Mouse (Mus musculus): ENCODE data around the gene Iqch. TPM values are rescaled to one million over a fixed set of nuclear protein-coding genes. Genes with fewer than 3 reads are reported as not detected.

Iqch gene
- polyA plus RNA-seq, 1 experiment, result not detected

GRCm38 (mm10) chr9:63523937-63524253 lies 78.4 kb downstream of the Iqch start:
- H3K4me1 ChIP-seq (ENCODE audit: control insufficient read depth, insufficient read depth, insufficient read length, low read length), result no peaks in the 10 kb centered on the region
- 90% methylated on average over 2 of the region's 2 CpGs for WGBS
- no peak for TF ChIP-seq CTCF (IDR thresholded peaks at IDR 0.05; ENCODE audit: extremely low read depth, insufficient read length, insufficient replicate concordance, low read depth, low read length)
- no peak for TF ChIP-seq POLR2A (IDR thresholded peaks at IDR 0.05; ENCODE audit: low read depth, low read length)
- H3K27ac ChIP-seq (ENCODE audit: insufficient read depth, low read depth, low read length), result no peak overlapping the region
- H3K4me3 ChIP-seq (ENCODE audit: low read depth, low read length), result no peak overlapping the region
- H3K36me3 ChIP-seq (ENCODE audit: control insufficient read depth, insufficient read depth, low read length), result no peaks in the 10 kb centered on the region
- H3K27me3 ChIP-seq (ENCODE audit: control insufficient read depth, insufficient read depth, low read length), result no peaks in the 10 kb centered on the region

GRCm38 (mm10) chr9:63523251-63523936 lies 78.9 kb downstream of the Iqch start:
- TF ChIP-seq POLR2A (IDR thresholded peaks at IDR 0.05; ENCODE audit: low read depth, low read length), result no peak
- TF ChIP-seq CTCF (IDR thresholded peaks at IDR 0.05; ENCODE audit: extremely low read depth, insufficient read length, insufficient replicate concordance, low read depth, low read length), result no peak
- H3K4me3 ChIP-seq (ENCODE audit: low read depth, low read length), result no peak overlapping the region
- H3K27me3 ChIP-seq (ENCODE audit: control insufficient read depth, insufficient read depth, low read length), result no peaks in the 10 kb centered on the region
- H3K36me3 ChIP-seq (ENCODE audit: control insufficient read depth, insufficient read depth, low read length), result no peaks in the 10 kb centered on the region
- 87% methylated on average over 14 of the region's 14 CpGs for WGBS
- no peak overlapping the region for H3K27ac ChIP-seq (ENCODE audit: insufficient read depth, low read depth, low read length)
- no peaks in the 10 kb centered on the region for H3K4me1 ChIP-seq (ENCODE audit: control insufficient read depth, insufficient read depth, insufficient read length, low read length)

DNA sequence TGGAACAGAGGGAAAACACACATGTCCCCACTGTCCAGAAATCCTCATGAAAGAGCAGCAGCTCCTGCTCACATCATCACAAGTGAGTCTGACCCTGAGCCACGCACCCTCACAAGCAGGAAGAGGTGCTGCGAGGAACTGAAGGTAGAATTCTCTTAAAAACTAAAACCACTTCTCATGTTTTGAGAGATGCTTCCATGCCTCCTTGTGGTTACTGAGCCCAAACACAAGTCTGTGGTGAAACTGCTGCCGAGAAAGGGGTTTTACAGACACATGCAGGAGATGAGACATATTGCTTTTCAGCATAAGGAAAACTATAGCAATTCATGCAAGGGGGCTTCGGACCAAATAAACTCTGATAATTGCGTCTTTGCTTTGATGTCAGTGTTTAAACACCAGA lies 89.4 kb downstream of the Iqch start:
- Histone ChIP-seq H3K4me1 (ENCODE audit: control insufficient read depth, insufficient read depth, insufficient read length, low read length) (no peaks in the 10 kb centered on the region), H3K36me3 (ENCODE audit: control insufficient read depth, insufficient read depth, low read length) (no peaks in the 10 kb centered on the region), H3K27ac (ENCODE audit: insufficient read depth, low read depth, low read length) (no peak overlapping the region), H3K4me3 (ENCODE audit: low read depth, low read length) (no peak overlapping the region), H3K27me3 (ENCODE audit: control insufficient read depth, insufficient read depth, low read length) (no peaks in the 10 kb centered on the region; the same call in 1 of the 2 replicates)
- WGBS, result 39% methylated on average over 5 of the region's 5 CpGs
- TF ChIP-seq POLR2A (IDR thresholded peaks at IDR 0.05; ENCODE audit: low read depth, low read length) (no peak), CTCF (IDR thresholded peaks at IDR 0.05; ENCODE audit: extremely low read depth, insufficient read length, insufficient replicate concordance, low read depth, low read length) (no peak)

- no peak for TF ChIP-seq POLR2A (IDR thresholded peaks at IDR 0.05; ENCODE audit: low read depth, low read length)
- TF ChIP-seq CTCF (IDR thresholded peaks at IDR 0.05; ENCODE audit: extremely low read depth, insufficient read length, insufficient replicate concordance, low read depth, low read length), result no peak
- 69% methylated on average over 4 of the region's 4 CpGs for WGBS
- H3K4me1 ChIP-seq (ENCODE audit: control insufficient read depth, insufficient read depth, insufficient read length, low read length), result no peaks in the 10 kb centered on the region
These were observed 91.3 kb downstream of the Iqch start for GRCm38 (mm10) chr9:63511034-63511433.

DNA sequence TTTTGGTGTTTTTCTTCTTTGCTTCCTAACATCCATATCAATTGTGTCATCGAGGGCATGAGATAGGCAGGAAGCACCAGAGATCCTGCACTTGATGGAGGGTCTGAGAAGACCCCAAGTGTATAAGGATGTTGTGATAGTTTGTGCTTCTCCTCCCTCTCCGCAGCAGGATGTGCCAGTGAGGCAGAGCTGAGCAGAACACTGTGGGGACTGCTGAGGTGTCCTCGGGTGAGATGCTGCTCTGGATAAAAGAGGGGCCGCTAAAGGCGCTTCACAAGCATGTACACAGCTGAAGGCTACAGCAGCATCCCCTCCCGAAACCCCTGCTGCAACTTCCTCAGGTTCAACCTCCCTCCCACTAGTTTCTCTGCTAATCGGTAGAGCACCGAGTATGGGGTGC lies 95.2 kb downstream of the Iqch start:
- WGBS, result 61% methylated on average over 8 of the region's 8 CpGs
- TF ChIP-seq CTCF (IDR thresholded peaks at IDR 0.05; ENCODE audit: extremely low read depth, insufficient read length, insufficient replicate concordance, low read depth, low read length) (no peak), POLR2A (IDR thresholded peaks at IDR 0.05; ENCODE audit: low read depth, low read length) (no peak)
- no peak overlapping the region for H3K27ac ChIP-seq (ENCODE audit: insufficient read depth, low read depth, low read length)

More at GRCm38 (mm10) chr9:63511034-63511433, 91.3 kb downstream of the Iqch start:
- Histone ChIP-seq H3K36me3 (ENCODE audit: control insufficient read depth, insufficient read depth, low read length) (no peaks in the 10 kb centered on the region), H3K27me3 (ENCODE audit: control insufficient read depth, insufficient read depth, low read length) (no peaks in the 10 kb centered on the region; the same call in 1 of the 2 replicates), H3K27ac (ENCODE audit: insufficient read depth, low read depth, low read length) (no peak overlapping the region), H3K4me3 (ENCODE audit: low read depth, low read length) (no peak overlapping the region)

DNA sequence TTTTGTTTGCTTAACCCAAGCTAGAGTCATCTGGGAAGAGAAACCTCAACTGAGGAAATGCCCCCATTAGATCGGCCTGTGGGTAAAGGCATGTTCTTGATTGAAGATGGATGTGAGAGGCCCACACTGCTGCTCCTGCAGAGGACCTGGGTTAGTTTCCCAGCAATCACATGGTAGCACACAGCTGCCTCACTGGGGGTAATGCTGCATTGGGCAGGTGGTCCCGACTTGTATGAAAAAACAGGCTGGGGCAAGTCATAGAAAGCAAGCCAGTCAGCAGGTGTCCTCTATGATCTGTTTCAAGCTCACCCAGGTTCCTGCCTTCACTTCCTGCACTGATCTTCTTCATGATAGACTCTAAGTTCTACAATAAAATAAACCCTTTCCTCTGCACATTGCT lies 98.4 kb downstream of the Iqch start:
- no peak overlapping the region for H3K27ac ChIP-seq (ENCODE audit: insufficient read depth, low read depth, low read length)
- H3K4me3 ChIP-seq (ENCODE audit: low read depth, low read length), result no peak overlapping the region

More for the DNA sequence above, 95.2 kb downstream of the Iqch start:
- Histone ChIP-seq H3K36me3 (ENCODE audit: control insufficient read depth, insufficient read depth, low read length) (no peaks in the 10 kb centered on the region), H3K4me1 (ENCODE audit: control insufficient read depth, insufficient read depth, insufficient read length, low read length) (no peaks in the 10 kb centered on the region), H3K27me3 (ENCODE audit: control insufficient read depth, insufficient read depth, low read length) (no peaks in the 10 kb centered on the region; the same call in 1 of the 2 replicates), H3K4me3 (ENCODE audit: low read depth, low read length) (no peak overlapping the region)

DNA sequence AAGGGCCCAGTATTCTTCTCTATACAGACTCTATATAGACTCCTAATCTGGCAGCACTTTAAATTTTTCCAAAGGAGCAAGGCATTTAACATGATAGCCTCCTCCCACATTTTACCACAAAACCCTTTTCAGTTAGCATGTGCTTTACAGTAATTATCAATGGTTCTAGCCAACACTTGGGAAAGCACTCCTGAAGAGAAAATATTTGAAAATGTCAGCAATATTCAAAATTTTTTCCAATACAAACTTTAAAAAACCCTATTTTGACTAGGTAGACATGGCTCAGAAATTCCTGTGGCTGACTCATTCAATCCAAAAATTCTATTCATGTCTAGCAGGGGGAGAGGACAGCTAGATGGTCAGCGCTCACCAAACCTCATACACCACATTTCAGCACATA lies 100.8 kb downstream of the Iqch start:
- WGBS, result 100% methylated on average over 1 of the region's 1 CpGs
- no peaks in the 10 kb centered on the region for H3K27me3 ChIP-seq (ENCODE audit: control insufficient read depth, insufficient read depth, low read length)
- H3K4me1 ChIP-seq (ENCODE audit: control insufficient read depth, insufficient read depth, insufficient read length, low read length), result no peaks in the 10 kb centered on the region
- no peaks in the 10 kb centered on the region for H3K36me3 ChIP-seq (ENCODE audit: control insufficient read depth, insufficient read depth, low read length)
- no peak overlapping the region for H3K4me3 ChIP-seq (ENCODE audit: low read depth, low read length)
- H3K27ac ChIP-seq (ENCODE audit: insufficient read depth, low read depth, low read length), result no peak overlapping the region
- TF ChIP-seq POLR2A (IDR thresholded peaks at IDR 0.05; ENCODE audit: low read depth, low read length) (no peak), CTCF (IDR thresholded peaks at IDR 0.05; ENCODE audit: extremely low read depth, insufficient read length, insufficient replicate concordance, low read depth, low read length) (no peak)

More for the DNA sequence above, 98.4 kb downstream of the Iqch start:
- TF ChIP-seq CTCF (IDR thresholded peaks at IDR 0.05; ENCODE audit: extremely low read depth, insufficient read length, insufficient replicate concordance, low read depth, low read length), result no peak
- Histone ChIP-seq H3K4me1 (ENCODE audit: control insufficient read depth, insufficient read depth, insufficient read length, low read length) (no peaks in the 10 kb centered on the region), H3K36me3 (ENCODE audit: control insufficient read depth, insufficient read depth, low read length) (no peaks in the 10 kb centered on the region), H3K27me3 (ENCODE audit: control insufficient read depth, insufficient read depth, low read length) (no peaks in the 10 kb centered on the region)
- WGBS, result 71% methylated on average over 2 of the region's 2 CpGs

Measured in small intestine, adult 2 months (tissue).